ENCODE assay signal across 28 mouse cellular contexts in genomic region chr2:72600723-72601122, GRCm38 (mm10).
DNase-seq lines count a peak whose midpoint lies in the region; ATAC-seq and TF ChIP-seq lines count a peak whose summit lies in the region.
"Had no signal": no experiment of that assay in that cellular context is flagged by ENCODE, and none has a peak within 500 bp of the region (broad histone marks: within the 10 kb centered on the region; RNA-seq: fewer than 3 reads in every experiment).

No protein-coding gene starts in this region.

- TF ChIP-seq CTCF in gastrocnemius, adult 2 months (IDR thresholded peaks at IDR 0.05): no peak

- peaks cover 35% of the 10 kb centered on the region for H3K4me1 ChIP-seq in forebrain, embryonic 13.5 days
- H3K4me1 ChIP-seq in forebrain, embryonic 15.5 days: peaks cover 18% of the 10 kb centered on the region
- H3K4me1 ChIP-seq in heart, embryonic 11.5 days (ENCODE audit: control insufficient read depth, insufficient read depth, low read length): peaks cover 6% of the 10 kb centered on the region; the same call in 1 of the 2 replicates
- H3K4me1 ChIP-seq: limb, embryonic 15.5 days; lung, embryonic 15.5 days; megakaryocyte, embryonic 14.5 days had no signal

- ATAC-seq in forebrain, embryonic 13.5 days: peak; percentile 41; the same call in 1 of the 2 replicates
- no peak for ATAC-seq in forebrain, embryonic 15.5 days (replicated peaks)
- ATAC-seq in heart, embryonic 11.5 days (replicated peaks; ENCODE audit: insufficient number of reproducible peaks, low FRiP score, low TSS enrichment): no peak
- ATAC-seq: inflammation-experienced regulatory T-cells, adult 6 months; midbrain, embryonic 15.5 days had no signal

- H3K27ac ChIP-seq in forebrain, embryonic 13.5 days: no peak overlapping the region
- H3K27ac ChIP-seq in forebrain, embryonic 15.5 days (replicated peaks): no peak overlapping the region
- no peak overlapping the region for H3K27ac ChIP-seq in heart, embryonic 11.5 days (ENCODE audit: low read depth, low read length)
- H3K27ac ChIP-seq in gastrocnemius, adult 2 months: no peak overlapping the region
- H3K27ac ChIP-seq: embryonic facial prominence, embryonic 10.5 days; heart, adult 2 months; hindbrain, embryonic 13.5 days; kidney, postnatal 0 days; left cerebral cortex, adult 2 months; limb, embryonic 15.5 days; liver, embryonic 14.5 days; lung, embryonic 15.5 days; midbrain, embryonic 15.5 days; neural tube, embryonic 12.5 days had no signal

- no peaks in the 10 kb centered on the region for H3K9me3 ChIP-seq in forebrain, embryonic 13.5 days (replicated peaks)
- no peaks in the 10 kb centered on the region for H3K9me3 ChIP-seq in forebrain, embryonic 15.5 days
- H3K9me3 ChIP-seq in heart, embryonic 11.5 days (replicated peaks; ENCODE audit: control insufficient read depth, low read length): no peaks in the 10 kb centered on the region
- H3K9me3 ChIP-seq: embryonic facial prominence, embryonic 10.5 days; hindbrain, embryonic 13.5 days; limb, embryonic 15.5 days; lung, embryonic 15.5 days; megakaryocyte, embryonic 14.5 days; midbrain, embryonic 15.5 days; neural tube, embryonic 12.5 days had no signal

- H3K4me3 ChIP-seq in forebrain, embryonic 13.5 days: no peak overlapping the region
- H3K4me3 ChIP-seq in forebrain, embryonic 15.5 days: no peak overlapping the region
- H3K4me3 ChIP-seq in heart, embryonic 11.5 days (ENCODE audit: low read depth, low read length): no peak overlapping the region
- no peak overlapping the region for H3K4me3 ChIP-seq in gastrocnemius, adult 2 months
- H3K4me3 ChIP-seq: embryonic facial prominence, embryonic 10.5 days; heart, adult 2 months; hindbrain, embryonic 13.5 days; left cerebral cortex, adult 2 months; limb, embryonic 15.5 days; lung, embryonic 15.5 days; megakaryocyte, embryonic 14.5 days; midbrain, embryonic 15.5 days; neural tube, embryonic 12.5 days had no signal

- intact Hi-C loops in gastrocnemius, adult 2 months (cut with DNase I): no loop called here

- H3K36me3 ChIP-seq in forebrain, embryonic 13.5 days (ENCODE audit: poor library complexity, severe bottlenecking): no peaks in the 10 kb centered on the region
- H3K36me3 ChIP-seq in forebrain, embryonic 15.5 days: no peaks in the 10 kb centered on the region
- H3K36me3 ChIP-seq in heart, embryonic 11.5 days (ENCODE audit: control insufficient read depth, insufficient read depth, low read length): no peaks in the 10 kb centered on the region
- H3K36me3 ChIP-seq: embryonic facial prominence, embryonic 10.5 days; hindbrain, embryonic 13.5 days; limb, embryonic 15.5 days; lung, embryonic 15.5 days; midbrain, embryonic 15.5 days; neural tube, embryonic 12.5 days had no signal

- peak; percentile 46 to 49 for DNase-seq in heart, adult 18-20 months
- peak; percentile 31 for DNase-seq in 3T3-L1 (ENCODE audit: low read depth, low spot score)
- DNase-seq in gastrocnemius, adult 2 months: peak; percentile 40
- DNase-seq in spleen, postnatal 4 days (ENCODE audit: low spot score in 2 of 2): no peak
- no peak for DNase-seq in yolk sac, embryonic 10.5 days (ENCODE audit: low spot score)
- DNase-seq: adrenal gland, postnatal 36 days; cerebellum, adult 11 months; cerebellum, adult 9-11 months; kidney, adult 2 months; lung, postnatal 36 days; right cerebral cortex, postnatal 14 days; spleen, adult 18-20 months; thymus, postnatal 25 days had no signal

- 0 out of 2 replicates have a peak, but pooled peaks cover 6% of the 10 kb centered on the region for H3K27me3 ChIP-seq in forebrain, embryonic 13.5 days
- H3K27me3 ChIP-seq in forebrain, embryonic 15.5 days: no peaks in the 10 kb centered on the region
- H3K27me3 ChIP-seq in heart, embryonic 11.5 days (ENCODE audit: control insufficient read depth, insufficient read depth, low read length): no peaks in the 10 kb centered on the region
- H3K27me3 ChIP-seq: limb, embryonic 15.5 days; lung, embryonic 15.5 days; neural tube, embryonic 12.5 days had no signal

- H3K4me2 ChIP-seq in forebrain, embryonic 13.5 days: no peak overlapping the region
- no peak overlapping the region for H3K4me2 ChIP-seq in forebrain, embryonic 15.5 days (replicated peaks)
- H3K4me2 ChIP-seq in heart, embryonic 11.5 days: no peak overlapping the region
- H3K4me2 ChIP-seq: hindbrain, embryonic 13.5 days; limb, embryonic 15.5 days; lung, embryonic 15.5 days; midbrain, embryonic 15.5 days; neural tube, embryonic 12.5 days had no signal

- H3K9ac ChIP-seq in forebrain, embryonic 13.5 days: no peak overlapping the region
- H3K9ac ChIP-seq in forebrain, embryonic 15.5 days (replicated peaks): no peak overlapping the region
- H3K9ac ChIP-seq in heart, embryonic 11.5 days (ENCODE audit: low read depth, low read length): no peak overlapping the region
- H3K9ac ChIP-seq: hindbrain, embryonic 13.5 days; limb, embryonic 15.5 days; liver, embryonic 14.5 days; lung, embryonic 15.5 days; midbrain, embryonic 15.5 days; neural tube, embryonic 12.5 days had no signal

Comparison
In these comparisons a context has a peak if more than half of its experiments do, and no peak if none do; other contexts are left out.
1. DNase-seq: peak in heart, adult 18-20 months (2 of 2), 3T3-L1 (single experiment) and gastrocnemius, adult 2 months (single experiment); none in spleen, postnatal 4 days (0 of 2) and yolk sac, embryonic 10.5 days (single experiment).